Mouse (Mus musculus) retina, adult 2 months (tissue): ENCODE measurements around the gene 4931406C07Rik.

Experiments
- DNase-seq: peaks from one replicate; pipeline ENCODE4 v3.0.0-alpha.2; 2012; ENCODE audit warnings: low read depth, low spot score

Gene 4931406C07Rik

DNA sequence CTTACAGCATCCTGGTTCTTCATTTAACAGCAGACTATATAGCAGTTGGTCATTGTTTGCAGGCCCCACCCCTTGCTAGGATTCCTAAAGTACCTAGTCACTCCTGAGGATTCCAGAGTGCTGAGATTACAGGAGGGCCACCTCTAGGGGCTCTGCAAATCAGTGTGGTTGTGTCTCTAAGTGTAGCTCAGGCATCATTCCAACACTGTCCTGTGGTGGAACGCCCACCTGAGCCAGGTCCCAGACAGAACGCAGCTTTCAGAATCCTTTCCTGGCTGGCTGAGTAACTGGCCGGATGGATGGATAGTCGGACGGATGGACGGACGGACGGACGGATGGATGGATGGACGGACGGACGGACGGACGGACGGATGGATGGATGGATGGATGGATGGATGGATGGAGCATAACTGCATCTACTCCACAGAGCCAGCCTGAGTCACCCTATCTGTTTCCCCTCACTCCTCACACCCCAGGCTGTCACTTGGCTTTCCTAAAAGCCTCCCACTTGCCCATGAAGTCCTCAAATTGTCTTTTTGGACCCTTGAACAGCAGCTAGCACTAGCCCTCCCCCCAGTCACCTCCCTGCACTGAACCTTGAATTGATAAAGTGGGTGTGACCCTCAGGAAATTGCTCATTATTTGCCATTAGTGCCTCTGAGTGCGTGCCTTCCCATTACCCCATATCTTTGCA lies 67.8 kb downstream of the 4931406C07Rik start:
- no peak for DNase-seq

GRCm38 (mm10) chr9:15237516-15238296 lies 68.5 kb downstream of the 4931406C07Rik start:
- no peak for DNase-seq

GRCm38 (mm10) chr9:15235986-15236385 lies 70.3 kb downstream of the 4931406C07Rik start:
- no peak for DNase-seq

GRCm38 (mm10) chr9:15233604-15234003 lies 72.6 kb downstream of the 4931406C07Rik start:
- DNase-seq: no peak
